Mouse (Mus musculus) inflammation-experienced regulatory T-cells, adult 6 months (primary cell): Measurements from ENCODE around the gene Ccr2. TPM values are rescaled to one million over a fixed set of nuclear protein-coding genes. Genes with fewer than 3 reads are reported as not detected.
"Not testable (repeated sequence)": the region's sequence is repeated elsewhere in the genome, so short reads cannot be mapped to it uniquely, and the experiment has no call there.

Experiments
- ATAC-seq: one replicate; pipeline ENCODE4 v1.8.0; 2017
- polyA plus RNA-seq, 3 experiments: library from polyadenylated mRNA; unstranded; fragments of 100-300 nt; shearing (Covaris generic); gene quantifications; one replicate each; pipeline ENCODE4 v1.2.1; 2017

Ccr2 gene
- 100 to 1,000 TPM in 1 of 3 experiments, 10 to 100 TPM in 2; 22.0 to 215 (median 46.1) TPM for polyA plus RNA-seq

DNA sequence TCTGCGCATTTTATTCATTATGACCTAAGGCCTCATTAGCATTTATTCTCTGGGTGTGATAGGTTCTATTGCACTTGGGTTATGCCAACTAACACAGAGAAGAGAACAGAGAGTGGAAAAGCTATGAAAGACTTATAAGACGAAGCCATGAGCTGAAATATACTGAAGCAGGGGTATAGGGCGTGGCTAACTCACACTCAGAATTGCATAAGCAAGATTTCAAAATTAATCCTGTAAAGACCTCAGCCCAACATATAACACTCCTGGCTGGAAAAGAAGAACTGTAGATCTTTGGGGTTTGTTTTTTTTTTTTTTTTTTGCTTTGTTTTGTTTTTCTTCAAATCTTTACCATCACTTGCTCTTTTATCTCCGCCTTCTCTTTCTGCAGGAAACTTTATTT is at the start of gene Ccr2:
TSS of gene Ccr2 (plus strand) at position 228 of the 400 bp plus-strand sequence.
- no peak for ATAC-seq

DNA sequence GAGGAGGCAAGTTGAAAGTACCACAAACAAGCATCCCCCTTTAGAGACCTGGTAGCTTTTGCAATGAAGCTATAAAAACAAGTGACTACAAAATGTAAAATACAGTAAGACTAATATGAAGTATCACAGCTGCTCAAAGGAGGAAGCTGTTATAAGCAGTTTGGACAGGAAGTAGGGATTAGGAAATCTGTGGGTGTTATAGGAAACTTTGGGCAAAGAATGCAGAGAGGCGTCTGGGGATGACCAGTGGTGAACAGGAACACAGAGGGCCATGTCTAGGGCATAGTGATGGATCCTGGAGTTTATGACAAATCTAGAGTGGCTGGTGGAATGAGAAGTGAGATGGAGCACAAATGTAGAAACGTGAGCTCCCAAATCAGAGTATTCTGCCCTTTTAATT is 48.2 kb upstream of the Ccr2 start:
- ATAC-seq, result no peak

DNA sequence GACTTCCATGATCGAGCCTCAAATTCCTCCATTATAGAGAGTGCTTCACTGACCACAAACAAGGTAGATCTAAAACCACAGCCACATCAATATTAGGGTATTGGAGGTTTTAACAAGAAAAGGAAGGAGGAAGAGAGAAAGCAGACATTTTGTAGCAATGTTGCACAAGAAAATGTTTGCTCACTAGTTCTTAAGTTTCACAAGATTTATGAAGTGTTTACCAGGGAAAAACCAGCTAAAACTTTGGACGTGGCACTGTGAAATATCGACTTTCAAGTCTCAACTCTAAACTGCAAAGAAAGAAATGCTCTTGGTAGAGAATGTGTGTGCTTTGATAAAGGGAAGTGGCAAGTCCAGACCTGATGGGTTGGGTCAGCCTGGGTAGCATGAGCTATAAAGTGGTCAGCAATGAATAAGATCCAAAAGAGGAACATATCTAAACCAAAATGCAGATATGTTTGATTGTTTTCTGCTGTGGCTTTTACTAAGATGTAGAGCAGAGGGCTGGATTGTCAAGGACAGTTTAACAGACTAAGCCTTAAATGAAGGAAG is 45.5 kb upstream of the Ccr2 start:
- no peak for ATAC-seq

DNA sequence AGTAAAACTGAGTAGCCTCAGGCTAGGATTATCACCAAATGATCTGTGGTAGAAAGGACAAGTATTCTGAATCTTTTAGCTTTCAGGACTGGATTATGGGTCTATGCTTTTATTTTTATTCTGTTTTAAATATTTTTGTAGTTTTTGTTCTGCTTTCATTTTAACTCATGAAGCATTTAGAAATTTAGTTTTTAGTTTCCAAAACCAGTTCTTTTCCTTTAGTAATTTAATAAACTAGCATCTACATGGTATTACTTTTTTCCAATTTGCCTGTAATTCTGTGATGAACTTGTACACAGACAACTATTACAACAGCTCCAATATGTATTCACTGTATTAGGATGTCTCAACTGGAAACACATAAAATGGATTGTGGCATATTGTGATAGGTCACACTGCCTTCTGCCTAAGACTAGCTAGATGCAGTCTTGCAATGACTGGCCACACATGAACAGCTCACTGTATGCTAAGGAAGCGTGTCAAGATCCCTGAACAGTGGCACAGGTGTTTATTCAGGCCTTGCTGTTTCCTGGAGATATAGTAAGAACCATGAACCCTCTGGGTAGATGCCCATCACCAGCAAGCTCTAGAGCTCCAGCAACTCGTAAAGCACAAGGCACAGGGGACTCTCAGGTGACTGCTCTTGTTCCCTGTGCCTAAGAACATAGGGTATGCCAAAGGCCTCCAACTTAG is 41.9 kb upstream of the Ccr2 start:
- no peak for ATAC-seq

DNA sequence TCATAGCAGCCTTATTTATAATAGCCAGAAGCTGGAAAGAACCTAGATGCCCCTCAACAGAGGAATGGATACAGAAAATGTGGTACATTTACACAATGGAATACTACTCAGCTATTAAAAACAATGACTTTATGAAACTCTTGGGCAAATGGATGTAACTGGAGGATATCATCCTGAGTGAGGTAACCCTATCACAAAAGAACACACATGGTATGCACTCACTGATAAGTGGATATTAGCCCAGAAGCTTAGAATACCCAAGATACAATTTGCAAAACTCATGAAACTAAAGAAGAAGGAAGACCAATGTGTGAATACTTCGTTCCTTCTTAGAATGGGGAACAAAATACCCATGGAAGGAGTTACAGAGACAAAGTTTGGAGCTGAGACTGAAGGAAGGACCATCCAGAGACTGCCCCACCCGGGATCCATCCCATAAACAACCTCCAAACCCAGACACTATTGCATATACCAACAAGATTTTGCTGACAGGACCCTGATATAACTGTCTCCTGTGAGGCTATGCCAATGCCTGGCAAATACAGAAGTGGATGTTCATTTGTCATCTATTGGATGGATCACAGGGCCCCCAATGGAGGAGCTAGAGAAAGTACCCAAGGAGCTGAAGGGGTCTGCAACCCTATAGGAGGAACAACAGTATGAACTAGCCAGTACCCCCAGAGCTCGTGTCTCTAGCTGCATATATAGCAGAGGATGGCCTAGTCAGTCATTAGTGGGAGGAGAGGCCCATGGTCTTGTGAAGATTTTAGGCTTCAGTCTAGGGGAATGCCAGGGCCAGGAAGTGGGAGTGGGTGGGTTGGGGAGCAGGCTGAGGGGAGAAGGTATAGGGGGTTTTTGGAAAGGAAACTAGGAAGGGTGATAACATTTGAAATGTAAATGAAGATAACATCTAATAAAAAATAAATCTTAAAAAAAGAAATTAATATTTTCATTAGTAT is 40.0 kb upstream of the Ccr2 start:
- not testable (repeated sequence) for ATAC-seq

DNA sequence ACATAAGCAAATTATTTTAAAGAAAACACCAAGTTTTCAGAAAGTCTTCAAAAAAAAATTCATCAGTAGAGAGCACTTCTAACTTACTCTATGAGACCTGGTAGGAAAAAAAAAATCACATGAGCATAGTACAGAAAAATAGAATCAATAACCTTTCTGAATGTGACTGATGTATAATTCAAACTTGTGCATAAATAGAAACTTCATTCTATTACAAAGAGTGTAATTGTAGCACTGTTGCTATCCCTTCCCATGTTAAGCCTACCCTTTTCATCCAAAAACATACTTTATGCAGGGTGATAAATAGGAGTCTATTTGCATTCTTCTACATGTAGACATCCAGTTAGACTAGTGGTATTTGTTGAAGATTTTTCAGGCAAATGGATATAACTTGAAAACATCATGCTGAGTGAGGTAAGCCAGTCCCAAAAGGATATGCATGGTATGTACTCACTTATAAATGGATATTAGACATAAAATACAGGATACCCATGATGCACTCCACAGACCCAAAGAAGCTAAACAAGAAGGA is 35.1 kb upstream of the Ccr2 start:
- no peak for ATAC-seq

DNA sequence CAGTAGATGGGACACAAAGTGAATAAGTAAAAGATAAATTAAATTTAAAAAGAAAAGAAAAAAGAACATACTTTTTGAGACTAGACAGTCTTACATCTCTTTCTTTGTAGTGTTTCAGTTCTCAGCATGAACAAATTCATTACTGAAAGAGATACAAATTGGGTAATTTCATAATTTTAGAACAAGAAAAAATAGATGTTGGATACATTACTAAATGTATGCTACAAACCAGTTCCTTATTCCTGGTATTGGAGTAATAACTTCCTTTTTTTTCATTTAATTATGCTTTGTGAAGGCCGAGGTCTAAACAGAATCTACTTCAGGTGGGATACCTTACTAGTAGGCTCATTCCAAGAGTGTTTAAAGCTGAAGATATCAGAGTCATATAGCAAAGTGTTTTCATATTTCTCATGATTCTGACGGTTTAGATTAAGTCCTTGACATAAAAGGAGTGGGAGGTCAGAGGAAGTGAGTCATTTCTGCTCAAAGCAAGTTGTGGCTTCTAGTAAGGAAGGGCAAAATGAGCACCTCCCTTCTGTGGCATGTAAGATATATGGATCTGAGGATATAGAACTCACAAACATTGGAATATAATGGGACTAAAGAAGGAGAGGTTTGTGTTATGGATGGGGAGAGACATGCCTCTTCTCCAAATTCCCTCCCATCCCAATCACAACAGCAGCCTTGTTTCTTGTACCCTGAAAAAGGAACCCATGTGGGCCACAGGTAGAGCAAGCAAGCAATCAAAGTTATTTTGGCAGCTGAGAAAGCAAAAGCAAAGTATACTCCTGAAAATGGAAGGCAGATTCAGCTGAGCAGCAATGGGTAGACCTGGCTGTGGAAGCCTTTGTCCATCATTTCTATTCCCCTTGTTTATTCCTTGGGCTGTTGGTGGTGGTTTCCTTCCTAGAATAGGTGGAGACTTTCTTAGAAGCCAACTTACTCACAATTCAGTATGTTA is 33.4 kb upstream of the Ccr2 start:
- ATAC-seq, result peak; percentile 96

DNA sequence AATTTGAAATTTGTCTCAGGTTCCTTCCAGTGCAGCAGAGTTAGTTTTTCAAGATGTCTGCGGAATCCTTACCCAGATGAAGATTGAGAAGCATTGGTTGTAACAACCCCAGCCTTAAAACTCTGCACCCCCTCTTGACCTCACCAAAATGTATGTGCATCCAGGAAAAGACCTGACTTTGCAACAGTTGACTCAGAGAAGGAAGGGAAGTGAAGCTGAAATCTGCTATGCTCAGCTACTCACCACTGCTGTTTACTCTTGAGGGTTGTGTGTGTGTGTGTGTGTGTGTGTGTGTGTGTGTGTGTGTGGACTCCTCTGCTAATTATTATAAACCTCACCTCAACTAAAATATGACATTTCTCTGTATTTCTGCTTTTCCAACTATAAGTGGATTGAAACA is 30.2 kb upstream of the Ccr2 start:
- no peak for ATAC-seq

DNA sequence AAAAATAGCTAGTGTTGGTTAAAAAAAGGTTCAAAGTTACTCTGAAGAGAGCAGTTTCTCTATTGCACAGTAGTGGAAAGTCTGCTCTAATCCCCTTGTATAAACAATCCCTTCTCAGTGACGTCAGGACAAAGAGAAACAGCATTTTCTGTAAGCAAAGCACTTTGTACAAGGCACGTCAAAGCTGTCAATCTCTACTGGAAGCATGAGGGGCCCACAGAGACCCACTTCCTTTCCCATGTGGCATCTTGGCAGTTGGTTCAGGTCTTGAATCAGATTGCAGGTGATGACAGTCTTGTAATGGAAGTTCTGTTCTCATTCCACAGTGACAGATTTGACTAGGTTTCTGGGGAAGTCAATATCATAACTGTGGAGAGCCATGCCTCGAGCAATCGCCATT is 21.9 kb upstream of the Ccr2 start:
- ATAC-seq, result peak; percentile 93

DNA sequence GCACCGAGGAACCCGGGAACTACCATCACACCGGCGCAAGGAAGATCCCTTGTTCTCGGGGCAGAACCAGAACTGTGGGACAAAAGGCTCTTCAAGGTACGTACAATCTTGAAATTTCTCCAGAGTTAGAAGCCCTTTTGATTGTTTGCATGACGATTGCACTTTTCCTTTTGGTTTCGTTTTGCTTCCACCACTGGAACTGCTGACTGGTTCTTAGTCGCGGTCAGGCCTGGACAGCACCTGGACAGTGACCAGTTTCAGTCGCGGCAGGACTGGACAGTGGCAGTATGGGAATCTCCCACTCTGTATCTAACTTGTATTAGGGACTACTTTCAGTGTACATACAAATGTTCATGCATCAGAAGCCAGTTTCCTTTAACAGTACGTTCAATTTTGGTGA is 21.3 kb upstream of the Ccr2 start:
- ATAC-seq, result not testable (repeated sequence)

DNA sequence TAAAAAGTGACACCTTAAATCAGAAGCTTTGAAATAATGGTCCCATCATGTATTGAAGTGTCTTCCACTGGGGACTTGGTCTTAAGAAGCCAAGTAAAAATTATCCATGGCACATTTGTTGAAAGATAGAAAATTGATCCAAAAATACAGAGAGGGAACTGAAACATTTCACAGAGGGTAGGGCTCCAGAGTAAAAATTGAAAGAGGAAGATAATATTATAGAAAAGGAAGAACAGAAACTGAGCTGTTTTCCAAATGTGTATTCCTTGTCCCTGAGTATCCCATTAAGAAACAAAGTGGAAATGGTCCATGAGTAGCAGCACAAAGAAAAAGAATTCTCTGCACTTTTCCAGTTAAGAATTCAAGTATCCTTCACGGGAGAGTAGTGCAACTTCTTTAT is 11.3 kb upstream of the Ccr2 start:
- no peak for ATAC-seq

DNA sequence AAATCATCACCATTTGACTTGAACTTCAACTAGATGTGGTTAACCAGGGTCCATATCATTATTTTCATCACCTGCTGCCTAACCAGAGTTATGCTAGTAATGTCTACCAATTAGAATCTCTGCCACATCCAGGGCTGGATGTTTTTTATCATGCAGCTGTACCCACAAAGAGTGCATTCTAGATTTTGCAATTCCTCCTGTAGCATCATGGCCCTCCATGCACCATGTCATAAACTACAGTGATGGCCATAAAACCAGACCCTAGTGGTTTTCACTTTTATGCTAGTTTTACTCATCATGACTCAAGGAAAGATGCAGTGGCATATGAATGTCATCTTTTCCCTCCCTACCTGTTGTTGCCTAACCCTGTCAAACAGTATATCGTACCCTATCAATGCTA is 2.6 kb upstream of the Ccr2 start:
- ATAC-seq, result no peak

DNA sequence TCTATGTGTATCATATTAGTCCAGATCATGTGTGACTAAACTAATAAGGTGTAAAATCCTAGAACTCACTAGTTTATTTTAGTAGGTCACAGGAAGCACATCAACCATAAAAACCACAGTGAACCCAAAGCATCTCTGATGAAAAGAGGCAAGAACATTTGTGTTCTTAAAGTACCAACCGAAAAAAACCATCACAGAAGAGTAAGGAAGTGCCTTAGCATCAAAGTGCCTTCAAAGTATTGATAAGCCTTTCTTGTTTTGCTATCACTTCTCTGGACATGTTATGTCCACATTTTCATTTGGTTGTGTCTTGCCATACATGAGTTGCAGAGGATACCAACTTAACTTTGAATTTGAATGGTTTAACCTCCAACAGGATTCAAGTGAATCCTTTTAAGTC is 1.4 kb upstream of the Ccr2 start:
- ATAC-seq, result peak; percentile 60

DNA sequence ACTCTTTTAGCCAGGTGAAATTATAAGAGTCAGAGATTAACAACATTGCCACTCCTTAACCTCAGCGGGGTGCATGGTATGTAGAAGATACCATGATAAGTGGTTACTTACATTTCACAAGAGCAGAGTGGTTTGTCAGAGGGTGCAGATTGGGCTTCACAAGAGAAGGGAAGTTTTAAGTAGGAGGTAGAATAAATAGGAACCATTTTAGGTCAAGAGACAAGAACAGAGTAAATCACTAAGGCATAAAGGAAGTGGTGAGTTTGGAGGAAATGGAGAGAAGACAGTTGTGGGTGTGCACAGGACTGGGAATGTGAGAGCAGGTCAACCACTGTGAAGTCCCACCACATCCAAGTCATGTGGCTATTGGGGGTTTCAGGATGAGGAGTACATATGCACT is 1.4 kb downstream of the Ccr2 start:
- no peak for ATAC-seq

DNA sequence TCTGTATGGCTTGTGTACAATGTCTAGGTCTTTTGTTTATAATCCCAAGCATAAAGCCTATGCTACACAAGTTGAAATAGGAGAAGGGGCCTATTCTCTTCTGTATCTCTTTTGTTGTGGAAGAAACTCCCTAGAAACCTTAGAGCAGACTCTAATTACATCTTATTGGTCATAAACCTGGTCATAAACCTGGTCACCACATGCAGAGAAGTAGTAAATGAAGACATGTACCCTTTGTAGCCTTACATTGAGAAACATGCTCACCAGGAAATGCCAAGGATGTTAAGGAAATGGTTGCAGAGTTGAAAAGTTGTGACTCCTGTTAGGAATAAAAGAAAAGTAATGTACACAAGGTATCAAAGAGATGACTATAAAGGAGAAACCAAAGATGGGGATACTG is 3.4 kb downstream of the Ccr2 start:
- ATAC-seq, result no peak

DNA sequence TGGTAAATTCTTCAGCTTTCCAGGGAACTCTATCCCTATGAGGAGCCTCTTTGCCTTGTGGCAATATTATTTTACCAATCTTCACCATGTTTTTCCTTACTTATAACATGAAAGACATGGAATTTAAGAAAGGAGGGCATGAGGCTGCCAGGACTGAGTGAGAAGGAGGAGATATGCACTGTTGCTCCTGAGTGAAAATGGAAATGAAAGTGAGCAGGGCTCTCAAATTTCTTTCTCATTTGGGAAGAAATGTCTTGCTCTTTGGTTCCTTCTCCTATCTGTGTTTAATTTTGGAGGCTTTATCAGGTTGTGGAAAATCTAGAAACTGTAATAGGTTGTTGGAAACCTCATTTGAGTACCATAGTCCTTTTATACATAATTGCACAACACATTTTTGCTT is 5.5 kb downstream of the Ccr2 start:
- no peak for ATAC-seq

DNA sequence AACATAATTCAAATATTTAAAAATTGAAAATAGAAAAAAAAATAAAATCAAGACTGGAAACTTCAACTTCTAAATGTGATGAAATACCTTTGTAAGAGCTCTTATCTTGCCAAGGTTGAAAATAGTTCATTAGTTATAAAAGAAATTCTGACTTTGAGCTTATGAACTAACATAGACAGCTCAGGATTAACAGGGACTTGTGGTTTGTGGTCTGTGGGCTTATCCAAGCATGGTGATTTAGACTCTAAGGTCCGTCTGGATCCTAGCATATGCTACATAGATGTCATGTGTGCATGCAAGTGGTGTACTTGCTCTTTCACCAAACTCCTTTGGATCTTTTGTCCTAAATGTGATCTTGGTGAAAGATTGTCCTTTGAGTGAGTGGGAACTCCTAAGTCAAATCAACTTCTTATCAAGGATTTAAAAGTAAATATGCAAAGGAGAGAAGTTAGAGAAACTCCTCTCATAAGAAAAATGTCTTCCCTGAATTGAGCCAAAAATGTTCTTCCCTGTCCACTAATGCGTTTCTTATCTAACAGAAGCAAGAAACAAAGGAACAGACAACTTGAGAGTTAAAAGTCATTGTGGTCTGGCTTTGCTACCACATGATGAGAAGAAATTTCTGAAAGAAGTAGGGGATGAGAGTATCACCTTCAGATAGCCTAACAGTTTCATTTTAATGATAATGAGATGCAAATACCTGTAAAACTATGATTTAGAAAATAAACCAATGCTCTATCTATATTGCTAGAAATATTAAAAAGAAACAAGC is 6.8 kb downstream of the Ccr2 start:
- ATAC-seq, result no peak

DNA sequence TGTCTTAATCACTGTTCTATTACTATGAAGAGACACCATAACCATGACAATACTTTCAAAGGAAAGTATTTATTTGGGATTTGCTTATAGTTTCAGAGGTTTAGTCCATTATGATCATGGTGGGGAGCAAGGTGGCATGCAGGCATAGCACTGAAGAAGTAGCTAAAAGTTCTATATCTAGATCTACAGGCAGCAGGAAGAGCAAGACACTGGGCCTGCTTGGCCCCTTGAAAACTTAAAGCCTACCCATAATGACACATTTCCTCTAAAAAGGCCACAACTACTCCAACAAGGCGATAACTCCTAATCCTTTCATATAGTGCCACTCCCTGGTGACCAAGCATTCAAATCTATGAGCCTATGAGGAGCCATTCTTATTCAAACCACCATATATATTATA is 10.2 kb downstream of the Ccr2 start:
- no peak for ATAC-seq

DNA sequence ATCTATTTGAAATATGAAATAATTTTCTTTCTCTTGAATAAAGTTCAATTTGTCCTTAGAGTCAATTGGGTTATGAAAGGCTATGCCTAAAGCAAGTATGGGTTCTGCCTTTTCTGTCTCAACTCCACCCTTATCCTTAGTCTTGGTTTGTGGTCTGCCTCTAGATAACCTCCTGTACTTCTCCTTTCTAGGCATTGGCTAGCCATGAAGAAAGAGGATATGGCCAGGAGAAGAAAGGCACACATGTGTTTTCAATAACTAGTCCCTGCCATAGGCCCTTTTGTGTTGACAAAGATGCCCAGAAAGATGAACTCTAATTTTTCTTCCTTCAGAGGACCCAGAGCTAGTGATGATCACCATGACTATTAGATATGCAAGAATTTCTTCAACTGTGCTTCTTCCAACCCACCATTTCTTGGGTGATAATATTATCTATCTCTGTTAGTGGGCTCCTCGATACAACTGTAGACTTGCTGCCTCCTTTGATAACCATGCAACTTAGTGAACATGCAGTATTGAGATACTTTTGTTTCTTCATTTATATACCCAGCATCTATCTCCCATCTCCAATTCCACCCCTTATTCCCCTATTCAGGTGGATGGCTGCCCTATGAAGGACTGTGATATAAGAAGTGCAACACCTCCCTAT is 11.0 kb downstream of the Ccr2 start:
- no peak for ATAC-seq

DNA sequence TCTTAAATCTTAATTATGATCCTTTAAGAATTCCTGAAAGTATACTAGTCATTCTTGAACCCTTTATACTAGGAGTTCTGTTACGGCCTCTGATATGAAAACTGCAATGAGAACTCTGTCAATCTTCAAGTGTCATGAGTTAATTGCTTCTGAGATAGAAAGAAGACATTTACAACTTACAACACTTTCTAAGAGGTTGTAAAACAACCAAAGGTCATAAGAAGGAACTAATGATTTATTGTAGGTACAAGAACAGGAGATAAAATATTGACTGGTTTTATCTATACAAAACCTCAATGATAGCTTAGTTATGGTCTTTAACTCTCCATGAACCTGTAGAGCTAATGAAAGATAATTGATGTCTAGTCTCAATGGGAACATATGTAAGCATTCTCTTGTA is 12.0 kb downstream of the Ccr2 start:
- ATAC-seq, result no peak

DNA sequence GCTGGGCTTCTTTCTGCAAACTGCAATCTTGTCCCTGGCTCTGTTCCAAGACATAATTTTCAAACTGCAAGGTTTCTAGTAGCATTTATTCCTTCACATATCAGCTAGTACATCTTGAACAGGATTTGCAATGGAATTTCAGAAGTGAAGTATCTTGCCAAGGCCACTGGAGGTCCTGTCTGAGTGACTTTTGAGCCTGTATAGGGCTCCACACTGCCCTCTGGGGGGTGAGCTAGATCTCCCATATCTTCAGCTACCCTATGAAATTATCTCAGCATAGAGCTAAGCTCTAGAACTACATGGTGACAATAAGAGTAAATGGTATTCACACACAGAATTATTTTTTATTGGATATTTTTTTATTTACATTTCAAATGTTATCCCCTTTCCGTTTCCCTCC is 16.7 kb downstream of the Ccr2 start:
- peak; percentile 71 for ATAC-seq
